ENCODE assay signal across 12 mouse cellular contexts in the genomic region with DNA sequence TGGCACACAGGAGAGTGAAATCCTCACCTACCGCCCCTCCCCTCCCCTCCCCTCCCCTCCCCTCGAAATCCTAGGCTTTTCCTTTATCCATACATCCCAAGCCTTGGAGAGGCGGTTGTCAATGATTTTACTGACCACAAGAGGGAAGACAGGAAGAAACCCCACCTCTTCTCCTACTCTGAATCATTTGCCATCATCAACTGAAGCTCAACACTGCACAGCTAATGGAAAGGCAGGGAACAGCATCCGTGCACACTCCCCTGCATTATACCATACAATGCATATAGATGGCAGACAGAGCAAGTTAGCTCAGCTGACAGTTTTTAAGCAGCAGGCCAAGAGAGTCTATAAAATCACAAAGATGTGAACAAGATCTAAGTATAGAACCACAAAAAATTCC. TPM values are rescaled to one million over a fixed set of nuclear protein-coding genes. Genes with fewer than 3 reads are reported as not detected.
A peak's percentile ranks its signal among the peaks of the same experiment; 100 is the strongest.
DNase-seq lines count a peak whose midpoint lies in the region; ATAC-seq and TF ChIP-seq lines count a peak whose summit lies in the region.
"Had no signal": no experiment of that assay in that cellular context is flagged by ENCODE, and none has a peak within 500 bp of the region (broad histone marks: within the 10 kb centered on the region; RNA-seq: fewer than 3 reads in every experiment).

No protein-coding gene starts in this region.

- peak overlapping the region; percentile 3; the same call in 1 of the 2 replicates for H3K27ac ChIP-seq in kidney, embryonic 14.5 days (ENCODE audit: low read depth, low read length)
- peak overlapping the region; percentile 77 for H3K27ac ChIP-seq in forebrain, embryonic 16.5 days (ENCODE audit: low read length)
- H3K27ac ChIP-seq in midbrain, embryonic 15.5 days: peak overlapping the region; percentile 89

- no peak for DNase-seq in kidney, adult 18-20 months
- DNase-seq in Patski (ENCODE audit: low read depth, low spot score): no peak
- DNase-seq in spleen, adult 18-20 months: no peak
- no peak for DNase-seq in embryo, embryonic 9.5 days (ENCODE audit: extremely low spot score)
- no peak for DNase-seq in cerebellum, postnatal 14 days
- DNase-seq: B cell, adult 2 months; heart, postnatal 14 days; kidney, postnatal 10 days; lung, postnatal 36 days had no signal

- peaks cover 21% of the 10 kb centered on the region; the same call in 1 of the 2 replicates for H3K4me1 ChIP-seq in kidney, embryonic 14.5 days (ENCODE audit: control insufficient read depth, insufficient read depth, low read length)
- H3K4me1 ChIP-seq in forebrain, embryonic 16.5 days (replicated peaks; ENCODE audit: control insufficient read depth, insufficient read depth, low read length): peaks cover 27% of the 10 kb centered on the region
- H3K4me1 ChIP-seq in midbrain, embryonic 15.5 days: peaks cover 35% of the 10 kb centered on the region

- H3K9me3 ChIP-seq in kidney, embryonic 14.5 days (ENCODE audit: control insufficient read depth, low read length): no peaks in the 10 kb centered on the region
- no peaks in the 10 kb centered on the region for H3K9me3 ChIP-seq in forebrain, embryonic 16.5 days (ENCODE audit: control insufficient read depth, low read length)
- no peaks in the 10 kb centered on the region for H3K9me3 ChIP-seq in midbrain, embryonic 15.5 days

- peak; percentile 55; the same call in 1 of the 2 replicates for ATAC-seq in kidney, embryonic 14.5 days (ENCODE audit: low FRiP score, low TSS enrichment)
- no peak for ATAC-seq in Patski
- peak; percentile 94 for ATAC-seq in forebrain, embryonic 16.5 days
- peak; percentile 95 for ATAC-seq in midbrain, embryonic 15.5 days (replicated peaks)

- WGBS in kidney, embryonic 14.5 days: 19% methylated on average over 4 of the region's 4 CpGs
- 9% methylated on average over 4 of the region's 4 CpGs for WGBS in forebrain, embryonic 16.5 days
- 8% methylated on average over 4 of the region's 4 CpGs for WGBS in midbrain, embryonic 15.5 days

- H3K27me3 ChIP-seq in kidney, embryonic 14.5 days (ENCODE audit: control insufficient read depth, insufficient read depth, low read length): no peaks in the 10 kb centered on the region
- H3K27me3 ChIP-seq in Patski: no peaks in the 10 kb centered on the region
- H3K27me3 ChIP-seq in forebrain, embryonic 16.5 days (replicated peaks; ENCODE audit: control insufficient read depth, insufficient read depth, low read length): no peaks in the 10 kb centered on the region
- H3K27me3 ChIP-seq in midbrain, embryonic 15.5 days (replicated peaks): no peaks in the 10 kb centered on the region

- H3K4me2 ChIP-seq in kidney, embryonic 14.5 days (replicated peaks; ENCODE audit: low read depth, low read length): no peak overlapping the region
- H3K4me2 ChIP-seq in forebrain, embryonic 16.5 days (ENCODE audit: low read length): peak overlapping the region; percentile 36
- H3K4me2 ChIP-seq in midbrain, embryonic 15.5 days: peak overlapping the region; percentile 54

- peak; percentile 14 for TF ChIP-seq CTCF in Patski (IDR thresholded peaks at IDR 0.05)

- in situ Hi-C loops in Patski (cut with MboI; ENCODE audit: low pct_unique_long_range_greater_than_20kb): no loop called here

- no peak overlapping the region for H3K9ac ChIP-seq in kidney, embryonic 14.5 days (ENCODE audit: low read depth, low read length)
- H3K9ac ChIP-seq in forebrain, embryonic 16.5 days (replicated peaks; ENCODE audit: low read depth, low read length): peak overlapping the region; percentile 52
- H3K9ac ChIP-seq in midbrain, embryonic 15.5 days: peak overlapping the region; percentile 57

- POLR2A ChIA-PET in Patski (lab: Charles Lee): interaction anchor here (0.6 kb wide), 1 partner anchor 33 kb away, joined by 3 read pairs; no protein-coding TSS in a partner anchor

- H3K4me3 ChIP-seq in kidney, embryonic 14.5 days (ENCODE audit: low read length): no peak overlapping the region
- peak overlapping the region; percentile 46 for H3K4me3 ChIP-seq in forebrain, embryonic 16.5 days (replicated peaks; ENCODE audit: low read length)
- H3K4me3 ChIP-seq in midbrain, embryonic 15.5 days: peak overlapping the region; percentile 53

- CTCF ChIA-PET in Patski (lab: Charles Lee): interaction anchor here (0.6 to 3.5 kb wide), 2 partner anchors 14 to 61 kb away, joined by 3 to 11 read pairs; no protein-coding TSS in a partner anchor

- no peaks in the 10 kb centered on the region for H3K36me3 ChIP-seq in kidney, embryonic 14.5 days (ENCODE audit: control insufficient read depth, insufficient read depth, low read length)
- no peaks in the 10 kb centered on the region for H3K36me3 ChIP-seq in forebrain, embryonic 16.5 days (ENCODE audit: control insufficient read depth, insufficient read depth)
- no peaks in the 10 kb centered on the region for H3K36me3 ChIP-seq in midbrain, embryonic 15.5 days (replicated peaks)

RNA-seq across cellular contexts. Expression of a gene that starts 35.9 kb away (rescaled TPM):
- 17.1 and 29.1 TPM in 2 replicates for polyA plus RNA-seq in kidney, embryonic 14.5 days (2014; fragmentation: Nextera tagmentation; extraction: Ambion mirVana)
- 91.2 TPM for polyA plus RNA-seq in Patski (2021)
- 15.8 and 20.5 TPM in 2 replicates for polyA plus RNA-seq in forebrain, embryonic 16.5 days (2015; fragmentation: Nextera tagmentation; extraction: Ambion mirVana)
- polyA plus RNA-seq in midbrain, embryonic 15.5 days (2015; fragmentation: Nextera tagmentation; extraction: Ambion mirVana): 24.8 and 29.1 TPM in 2 replicates

RNA-seq across cellular contexts. Expression of a gene that starts 45.2 kb away (rescaled TPM):
- polyA plus RNA-seq in kidney, embryonic 14.5 days (2014; fragmentation: Nextera tagmentation; extraction: Ambion mirVana): 6.1 and 9.7 TPM in 2 replicates
- polyA plus RNA-seq in Patski (2021): 27.9 TPM
- 10.5 and 12.6 TPM in 2 replicates for polyA plus RNA-seq in forebrain, embryonic 16.5 days (2015; fragmentation: Nextera tagmentation; extraction: Ambion mirVana)
- 10.5 and 13.0 TPM in 2 replicates for polyA plus RNA-seq in midbrain, embryonic 15.5 days (2015; fragmentation: Nextera tagmentation; extraction: Ambion mirVana)

Comparison
In these comparisons a context has a peak if more than half of its experiments do, and no peak if none do; other contexts are left out.
1. H3K27ac ChIP-seq: peak in every context shown above with its lines; median percentile 89 in midbrain, embryonic 15.5 days; 77 in forebrain, embryonic 16.5 days; 3 in kidney, embryonic 14.5 days.